Mouse (Mus musculus): ENCODE measurements around the gene Map4k1.

Map4k1 gene

GRCm38 (mm10) chr7:28981651-28982273 is at the start of gene Map4k1, which contains the start of gene Eif3k:
Gene Map4k1 (plus strand): TSS chr7:28982050.
Gene Eif3k (minus strand): TSS chr7:28981864.
- DNase-seq (ENCODE audit: low spot score in 2 of 2) = peak; percentile 95 to 96

DNA sequence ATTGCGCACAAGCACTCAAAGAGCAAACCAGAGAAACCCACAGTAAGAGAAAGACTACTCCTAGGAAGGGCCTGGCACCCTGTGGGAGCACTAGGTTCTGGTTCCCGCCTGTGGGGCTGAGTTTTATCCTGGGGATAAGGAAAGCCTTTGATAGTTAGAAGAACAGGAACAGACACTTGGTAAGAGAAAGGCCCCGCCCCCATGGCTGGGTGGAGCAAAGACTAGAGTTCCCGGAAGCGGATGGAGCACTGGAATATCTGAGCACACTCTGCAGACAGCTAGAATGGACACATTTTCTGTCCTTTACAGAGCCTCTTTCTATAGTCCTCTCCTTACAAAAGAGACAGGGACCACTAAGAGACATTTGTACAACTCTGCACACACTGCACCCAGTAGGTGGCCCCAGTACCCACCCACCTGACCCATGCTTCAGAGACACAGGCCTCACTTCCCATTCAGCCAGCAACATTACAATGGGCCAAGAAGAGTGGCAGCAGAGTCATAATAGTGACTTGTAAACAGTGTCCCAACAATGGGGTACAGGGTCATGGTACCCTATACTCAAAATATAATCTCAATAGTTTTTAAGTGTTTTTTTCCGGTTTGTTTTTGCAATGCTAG is 49.3 kb upstream of the Map4k1 start:
- no peak for DNase-seq (ENCODE audit: low spot score in 2 of 2)

DNA sequence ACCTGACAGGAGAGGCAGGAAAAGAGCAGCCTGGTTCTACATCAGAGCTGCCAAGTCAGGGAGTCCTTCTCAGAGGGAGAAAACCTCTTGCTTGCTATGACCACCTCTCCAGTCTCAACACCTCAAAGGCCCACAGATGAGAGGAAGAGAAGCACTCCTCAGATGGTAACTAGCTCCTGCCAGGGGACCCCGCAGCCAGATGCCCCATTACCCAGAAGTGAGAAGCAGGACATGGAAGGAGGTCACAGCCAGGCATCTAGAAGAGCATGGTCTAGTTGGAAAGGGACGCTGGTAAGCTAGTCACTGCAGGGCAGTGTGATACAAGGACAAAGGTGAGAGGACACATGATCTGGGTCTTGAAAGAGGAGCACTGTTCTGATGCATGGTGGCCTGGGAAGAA is 48.0 kb upstream of the Map4k1 start:
- DNase-seq (ENCODE audit: low spot score in 2 of 2) = no peak

GRCm38 (mm10) chr7:28936787-28937186 is 45.1 kb upstream of the Map4k1 start:
- no peak for DNase-seq (ENCODE audit: low spot score in 2 of 2)

GRCm38 (mm10) chr7:28938654-28939053 is 43.2 kb upstream of the Map4k1 start:
- DNase-seq (ENCODE audit: low spot score in 2 of 2) = no peak

GRCm38 (mm10) chr7:28939418-28940183 is 42.2 kb upstream of the Map4k1 start:
- no peak for DNase-seq (ENCODE audit: low spot score in 2 of 2)

DNA sequence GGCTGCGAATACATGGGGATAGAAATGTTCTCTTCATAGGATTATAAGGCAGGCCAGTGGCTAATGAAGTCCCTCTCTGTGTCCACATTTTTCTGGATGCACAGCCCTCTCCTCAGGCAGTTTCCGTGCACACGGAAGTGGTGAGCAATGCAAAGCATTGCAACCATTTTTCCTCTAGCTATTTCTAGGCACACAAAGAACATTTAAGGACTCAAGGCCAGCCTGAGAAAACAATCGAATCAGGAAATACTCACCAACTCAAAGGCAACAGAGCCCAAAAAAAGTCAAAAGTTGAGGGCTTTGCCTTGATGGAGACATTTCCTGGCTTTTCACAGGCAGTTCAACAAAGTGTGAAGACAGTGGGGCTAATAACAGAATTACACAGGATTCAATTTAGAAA is 40.7 kb upstream of the Map4k1 start:
- DNase-seq (ENCODE audit: low spot score in 2 of 2) = no peak

GRCm38 (mm10) chr7:28941542-28941941 is 40.3 kb upstream of the Map4k1 start:
- no peak for DNase-seq (ENCODE audit: low spot score in 2 of 2)

DNA sequence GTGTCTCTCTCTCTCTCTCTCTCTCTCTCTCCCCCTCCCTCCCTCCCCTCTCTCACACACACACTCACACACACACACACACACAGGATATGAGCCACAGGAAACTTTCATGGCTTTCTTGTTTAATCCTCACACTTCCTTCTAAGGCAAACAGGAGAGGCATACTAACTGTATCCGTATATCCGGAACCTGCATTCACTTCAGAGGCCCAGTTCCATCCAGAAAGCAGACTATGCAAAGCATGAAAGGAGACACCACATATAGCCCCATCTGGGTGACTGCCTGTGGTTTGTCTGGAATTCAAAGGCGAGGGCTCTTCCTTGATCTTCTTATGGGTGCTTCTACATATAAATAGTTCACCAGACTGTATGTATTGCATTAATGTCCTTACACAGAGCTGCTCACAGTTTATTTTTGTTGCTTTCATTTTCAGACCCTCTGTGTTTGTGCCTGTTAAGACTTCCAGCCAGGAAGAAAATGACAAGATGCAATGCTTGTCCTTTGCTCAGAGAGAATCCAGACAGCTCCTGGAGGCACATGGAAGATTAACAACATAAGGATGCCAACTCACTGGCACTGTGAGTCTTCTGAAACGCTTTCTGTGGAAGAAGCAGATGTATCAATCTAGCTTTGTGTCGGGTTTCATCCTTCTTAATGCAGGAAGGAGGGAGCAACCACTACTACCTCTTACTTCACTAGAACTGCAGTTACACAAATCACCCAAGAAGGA is 38.2 kb upstream of the Map4k1 start:
- no peak for DNase-seq (ENCODE audit: low spot score in 2 of 2)

- DNase-seq (ENCODE audit: low spot score in 2 of 2) = no peak
Measured at GRCm38 (mm10) chr7:28944756-28945415, 37.0 kb upstream of the Map4k1 start.

DNA sequence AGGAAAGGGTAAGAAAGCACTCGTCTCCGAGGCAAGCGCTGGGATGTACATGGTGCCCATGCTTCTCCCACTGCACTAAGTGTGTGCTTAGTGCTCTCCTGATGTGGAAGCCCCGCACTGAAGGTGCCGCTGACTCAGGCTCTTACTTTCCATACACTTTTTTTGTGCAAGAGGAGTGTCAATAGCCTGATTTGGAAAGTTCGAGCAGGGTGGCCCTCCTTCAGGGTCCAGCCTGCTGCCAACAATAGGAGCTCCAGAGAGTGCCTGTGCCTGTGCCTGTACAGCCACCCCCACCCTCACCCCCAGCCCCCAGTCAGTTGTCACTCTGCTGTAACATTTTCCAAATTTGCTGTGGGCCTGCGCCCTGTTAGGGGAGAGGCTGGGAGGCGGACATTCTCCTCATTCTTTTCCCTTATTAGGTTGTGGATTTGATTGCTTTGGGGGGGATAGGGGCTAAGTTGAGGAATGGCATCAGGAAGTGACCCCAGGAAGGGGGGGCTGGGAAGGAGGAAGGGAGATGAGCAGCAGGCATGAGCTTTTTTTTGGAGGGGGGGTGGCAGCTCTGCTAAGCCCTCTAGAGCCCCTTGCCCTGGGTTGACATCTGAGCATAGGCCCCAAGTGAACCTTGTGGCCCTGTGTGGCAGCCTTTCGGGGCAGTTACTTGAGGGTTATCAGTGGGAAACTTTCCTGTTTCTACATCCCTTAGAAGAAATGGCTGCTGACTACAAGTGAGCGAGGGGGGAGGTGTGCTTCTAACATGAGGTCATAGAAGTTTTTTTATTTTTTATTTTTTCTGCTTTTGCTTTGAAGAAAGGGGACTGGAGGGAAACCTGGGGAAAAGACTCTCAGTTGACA is 36.2 kb upstream of the Map4k1 start:
- DNase-seq (ENCODE audit: low spot score in 2 of 2) = no peak

DNA sequence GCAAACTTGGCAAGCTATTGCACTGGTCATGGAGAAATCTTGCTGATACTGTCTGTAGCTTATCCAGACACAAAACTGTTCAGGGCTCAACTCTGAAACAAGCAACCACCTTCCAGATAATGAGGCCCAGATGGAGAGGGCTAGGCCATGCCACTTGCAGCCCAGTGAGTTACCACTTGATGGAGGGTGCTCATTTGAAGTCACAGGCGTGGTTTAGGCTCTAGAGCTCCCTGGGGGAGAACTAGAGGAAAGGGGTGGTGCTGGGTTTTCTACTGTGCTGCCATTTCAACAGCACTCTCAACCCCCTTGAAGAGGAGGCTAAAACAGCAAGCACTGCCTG is 35.6 kb upstream of the Map4k1 start:
- no peak for DNase-seq (ENCODE audit: low spot score in 2 of 2)

GRCm38 (mm10) chr7:28948746-28949145 is 33.1 kb upstream of the Map4k1 start:
- no peak for DNase-seq (ENCODE audit: low spot score in 2 of 2)

- no peak for DNase-seq (ENCODE audit: low spot score in 2 of 2)
Measured at GRCm38 (mm10) chr7:28949298-28949697, 32.6 kb upstream of the Map4k1 start.

- no peak for DNase-seq (ENCODE audit: low spot score in 2 of 2)
Measured at GRCm38 (mm10) chr7:28950346-28951037, 31.4 kb upstream of the Map4k1 start.

GRCm38 (mm10) chr7:28951764-28952163 is 30.1 kb upstream of the Map4k1 start:
- no peak for DNase-seq (ENCODE audit: low spot score in 2 of 2)

DNA sequence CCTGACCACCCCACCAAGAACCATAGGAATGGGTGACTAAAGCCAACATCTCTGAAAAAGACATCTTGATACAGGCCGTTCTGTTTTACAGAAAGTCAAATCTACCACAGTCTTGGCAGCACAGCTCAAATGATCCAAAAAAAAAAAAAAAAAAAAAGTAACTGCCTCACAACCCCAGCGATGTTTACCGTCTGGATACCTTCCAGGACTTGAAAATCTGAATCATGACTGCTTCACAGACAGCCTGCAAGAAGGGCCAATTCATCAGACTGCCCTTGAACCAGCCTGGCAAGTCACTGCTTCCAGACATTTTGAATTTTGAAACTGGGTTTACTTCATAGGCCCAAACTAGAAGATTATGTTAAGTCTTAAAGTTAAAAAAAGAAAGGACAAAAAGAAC is 29.1 kb upstream of the Map4k1 start:
- no peak for DNase-seq (ENCODE audit: low spot score in 2 of 2)

DNA sequence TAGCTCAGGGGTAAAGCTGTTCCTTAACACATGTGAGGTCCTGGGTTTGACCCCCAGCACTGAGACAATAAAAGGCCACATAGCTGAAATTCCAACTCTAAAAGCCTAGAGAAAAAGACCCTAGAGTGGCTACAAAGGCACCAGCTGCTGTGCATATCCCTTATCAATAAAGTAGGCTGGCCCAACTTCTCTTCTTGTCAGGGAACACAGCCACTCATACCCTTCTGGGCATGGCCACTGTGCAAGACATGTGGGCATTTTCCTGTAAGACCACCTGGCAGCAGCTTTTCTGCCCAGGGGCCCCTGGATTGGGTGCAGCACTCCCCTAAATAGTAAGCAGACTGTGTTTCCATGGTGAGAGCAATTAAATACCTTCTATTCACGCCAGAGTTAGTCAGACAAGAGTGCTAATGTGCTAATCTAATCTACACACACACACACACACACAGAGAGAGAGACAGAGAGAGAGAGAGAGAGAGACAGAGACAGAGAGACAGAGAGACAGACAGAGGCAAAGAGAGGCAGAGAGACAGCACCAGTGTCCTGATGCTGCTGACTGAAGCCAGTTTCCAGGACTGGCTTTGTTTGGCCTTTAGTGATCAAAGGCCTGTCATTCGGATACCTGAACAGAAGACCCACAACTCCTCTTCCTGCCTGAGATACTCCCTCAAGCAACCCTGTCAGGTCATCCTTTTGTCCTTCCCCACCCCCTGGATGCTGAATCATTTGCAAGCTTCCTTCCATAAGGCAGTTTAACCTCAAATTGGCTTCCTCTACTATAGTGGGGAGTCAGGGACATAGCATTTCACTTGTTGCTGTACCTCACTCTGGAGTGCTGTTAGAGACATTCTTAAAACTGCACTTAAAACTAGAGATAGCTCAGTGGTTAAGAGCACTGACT is 28.1 kb upstream of the Map4k1 start:
- DNase-seq (ENCODE audit: low spot score in 2 of 2) = no peak

DNA sequence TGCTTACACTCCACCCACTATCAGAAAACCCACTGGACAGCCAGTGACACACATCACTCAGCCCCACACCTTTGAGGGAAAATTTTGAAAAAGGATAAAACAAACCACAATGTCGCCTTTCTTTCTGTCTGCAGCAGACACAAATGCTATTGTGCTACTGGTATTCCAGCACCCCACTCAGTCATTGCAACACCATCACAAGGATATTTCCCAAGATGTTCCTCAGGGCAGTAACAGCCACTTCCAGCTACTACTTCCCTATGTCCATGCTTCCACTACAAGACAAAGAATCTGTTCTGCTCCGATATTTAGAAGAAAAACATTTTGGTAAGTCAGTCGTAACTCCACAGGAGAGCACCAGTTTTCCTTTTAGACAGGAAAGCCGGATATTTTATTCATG is 27.1 kb upstream of the Map4k1 start:
- no peak for DNase-seq (ENCODE audit: low spot score in 2 of 2)
